Mouse (Mus musculus): ENCODE measurements around the gene Lipo3.
"Not testable (repeated sequence)": the region's sequence is repeated elsewhere in the genome, so short reads cannot be mapped to it uniquely, and the experiment has no call there.

The Lipo3 gene

GRCm38 (mm10) chr19:33761287-33762086 lies at the start of gene Lipo3:
Lipo3 (minus strand) TSS chr19:33761951.
- not testable (repeated sequence) for DNase-seq (ENCODE audit: low read depth in 1 of 2, low spot score in 2 of 2)

GRCm38 (mm10) chr19:33787359-33787758 lies 25.6 kb upstream of the Lipo3 start, which contains the start of gene Lipo1:
Lipo1 (minus strand) TSS chr19:33787459.
- DNase-seq (ENCODE audit: low read depth in 1 of 2, low spot score in 2 of 2): not testable (repeated sequence)

GRCm38 (mm10) chr19:33786576-33787277 lies 25.0 kb upstream of the Lipo3 start:
- DNase-seq (ENCODE audit: low read depth in 1 of 2, low spot score in 2 of 2): no peak

DNA sequence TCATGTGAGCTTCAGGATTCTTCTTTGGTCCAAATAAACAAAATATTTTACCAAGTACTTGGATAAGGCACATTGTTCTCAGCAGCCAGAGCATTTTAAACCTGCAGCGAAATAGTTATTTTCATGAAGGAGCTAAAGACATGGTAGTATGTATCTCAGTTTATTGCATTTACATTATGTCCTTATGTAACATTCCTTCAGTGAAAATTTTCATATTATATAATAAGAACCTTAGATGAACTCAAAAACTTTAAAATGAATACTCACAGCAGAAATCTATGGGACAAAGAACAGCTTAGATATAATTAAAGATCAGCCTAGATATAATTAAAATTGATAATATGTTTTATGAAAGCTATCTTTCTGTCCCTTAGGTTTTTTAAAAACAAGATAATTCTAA lies 10.5 kb downstream of the Lipo3 start, which contains the start of gene Lipo2:
Gene Lipo2, minus strand, starts transcription at position 101 of the 400 bp plus-strand sequence.
- not testable (repeated sequence) for DNase-seq (ENCODE audit: low read depth in 1 of 2, low spot score in 2 of 2)

DNA sequence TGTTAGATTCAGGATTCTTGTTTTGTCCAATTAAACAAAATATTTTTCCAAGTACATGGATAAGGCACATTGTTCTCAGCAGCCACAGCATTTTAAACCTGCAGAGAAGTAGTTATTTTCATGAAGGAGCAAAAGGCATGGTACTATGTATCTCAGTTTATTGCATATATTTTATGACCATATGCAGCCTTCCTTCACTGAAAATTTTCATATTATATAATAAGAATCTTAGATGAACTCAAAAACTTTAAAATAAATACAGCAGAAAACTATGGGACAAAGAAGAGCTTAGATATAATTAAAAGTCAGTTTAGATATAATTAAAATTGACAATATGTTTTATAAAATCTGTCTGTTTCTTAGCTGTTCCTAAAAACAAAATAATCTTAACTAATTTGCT lies 136.6 kb downstream of the Lipo3 start, which contains the start of gene Gm8978:
Gene Gm8978, minus strand, starts transcription at position 101 of the 400 bp plus-strand sequence.
- DNase-seq (ENCODE audit: low read depth in 1 of 2, low spot score in 2 of 2): not testable (repeated sequence)

DNA sequence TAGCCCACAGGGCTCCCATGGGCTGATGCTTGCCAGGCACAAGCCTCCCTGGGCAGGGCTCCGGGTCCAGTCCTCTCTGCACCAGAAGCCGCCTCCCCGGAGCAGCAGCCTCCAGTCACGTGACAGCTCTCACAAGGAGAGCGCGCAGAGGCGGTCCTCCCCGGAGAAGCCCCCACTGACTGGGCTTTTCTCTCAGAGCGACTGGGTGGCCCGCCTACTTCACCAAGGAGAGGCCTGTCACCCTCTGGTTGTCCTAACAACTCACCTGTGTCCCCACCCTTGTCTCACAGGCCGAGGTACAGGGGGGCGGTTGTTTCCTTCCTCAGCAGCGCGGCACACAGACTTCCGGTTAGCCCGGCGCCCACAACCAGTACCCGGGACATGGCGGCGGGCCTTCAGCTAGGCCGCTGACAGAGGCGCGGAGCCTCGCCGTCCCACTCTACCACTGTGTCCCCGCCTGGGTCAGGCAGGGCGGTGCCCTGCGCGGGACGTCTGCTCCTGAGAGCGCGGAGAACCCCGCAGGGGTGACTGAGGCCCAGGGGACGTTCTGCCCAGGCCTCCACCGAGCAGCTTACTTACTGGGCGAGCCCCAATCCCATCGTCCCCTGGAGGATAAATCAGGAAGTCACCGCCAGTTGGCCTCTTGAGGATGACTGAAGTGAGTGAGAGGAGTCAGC lies 172.0 kb downstream of the Lipo3 start:
- peak in 1 of 2 experiments; percentile 9 for DNase-seq (ENCODE audit: low read depth in 1 of 2, low spot score in 2 of 2)

GRCm38 (mm10) chr19:33568551-33568950 lies 193.2 kb downstream of the Lipo3 start:
- DNase-seq (ENCODE audit: low read depth in 1 of 2, low spot score in 2 of 2): not testable (repeated sequence)

- no peak for DNase-seq (ENCODE audit: low read depth in 1 of 2, low spot score in 2 of 2)
Observed at GRCm38 (mm10) chr19:33517680-33518079, 244.1 kb downstream of the Lipo3 start, which contains the start of gene Lipo4. Lipo4 (minus strand) TSS chr19:33517780.
